Mouse (Mus musculus): ENCODE measurements around the gene Psen1. TPM values are rescaled to one million over a fixed set of nuclear protein-coding genes. Genes with fewer than 3 reads are reported as not detected.

The Psen1 gene
- polyA plus RNA-seq, 1 experiment from 2014 or later, result 58.2 TPM

- no peak overlapping the region for H3K27ac ChIP-seq
- whole genome bisulfite sequencing, result 93% methylated on average over 8 of the region's 8 CpGs
- no peaks in the 10 kb centered on the region for H3K27me3 ChIP-seq (ENCODE audit: poor library complexity, severe bottlenecking)
- no peaks in the 10 kb centered on the region for H3K9me3 ChIP-seq
- DNase-seq (ENCODE audit: extremely low spot score, low spot score), result no peak
- H3K4me3 ChIP-seq, result no peak overlapping the region
- no peaks in the 10 kb centered on the region for H3K4me1 ChIP-seq
- H3K36me3 ChIP-seq (replicated peaks), result peaks cover 59% of the 10 kb centered on the region
Observed at GRCm38 (mm10) chr12:83736236-83736635, 48.3 kb downstream of the Psen1 start.

- Histone ChIP-seq H3K27me3 (ENCODE audit: poor library complexity, severe bottlenecking) (0 out of 2 replicates have a peak, but pooled peaks cover 5% of the 10 kb centered on the region), H3K27ac (no peak overlapping the region), H3K9me3 (no peaks in the 10 kb centered on the region), H3K4me1 (peaks cover under 1% of the 10 kb centered on the region), H3K36me3 (replicated peaks) (peaks cover 35% of the 10 kb centered on the region), H3K4me3 (no peak overlapping the region)
- DNase-seq (ENCODE audit: extremely low spot score, low spot score), result no peak
- 85% methylated on average over 1 of the region's 1 CpGs for WGBS
Observed at GRCm38 (mm10) chr12:83738651-83739050, 50.7 kb downstream of the Psen1 start.

DNA sequence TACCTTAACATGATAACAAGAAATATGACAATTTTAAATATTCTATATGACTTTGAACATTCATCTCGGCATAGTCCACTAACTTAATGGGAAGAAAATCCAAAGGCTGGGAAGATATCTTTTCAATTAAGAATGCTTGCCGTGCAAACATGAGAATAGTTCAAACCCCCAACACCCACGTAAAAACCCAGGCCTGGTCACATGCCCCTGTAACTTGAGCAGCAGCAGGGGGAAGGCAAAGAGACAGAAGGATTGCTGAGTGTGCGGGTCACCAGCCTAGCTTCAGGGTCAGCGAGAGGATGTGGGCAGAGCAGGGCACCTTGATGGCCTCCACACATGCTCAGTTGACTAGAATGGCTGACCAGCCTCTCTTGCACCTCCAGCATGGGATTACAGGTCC is 53.8 kb downstream of the Psen1 start:
- Histone ChIP-seq H3K27ac (no peak overlapping the region), H3K27me3 (ENCODE audit: poor library complexity, severe bottlenecking) (0 out of 2 replicates have a peak, but pooled peaks cover 5% of the 10 kb centered on the region), H3K4me1 (peaks cover 13% of the 10 kb centered on the region), H3K9me3 (no peaks in the 10 kb centered on the region), H3K36me3 (replicated peaks) (0 out of 2 replicates have a peak, but pooled peaks cover 5% of the 10 kb centered on the region), H3K4me3 (no peak overlapping the region)
- no peak for DNase-seq (ENCODE audit: extremely low spot score, low spot score)
- 77% methylated on average over 5 of the region's 5 CpGs for WGBS

DNA sequence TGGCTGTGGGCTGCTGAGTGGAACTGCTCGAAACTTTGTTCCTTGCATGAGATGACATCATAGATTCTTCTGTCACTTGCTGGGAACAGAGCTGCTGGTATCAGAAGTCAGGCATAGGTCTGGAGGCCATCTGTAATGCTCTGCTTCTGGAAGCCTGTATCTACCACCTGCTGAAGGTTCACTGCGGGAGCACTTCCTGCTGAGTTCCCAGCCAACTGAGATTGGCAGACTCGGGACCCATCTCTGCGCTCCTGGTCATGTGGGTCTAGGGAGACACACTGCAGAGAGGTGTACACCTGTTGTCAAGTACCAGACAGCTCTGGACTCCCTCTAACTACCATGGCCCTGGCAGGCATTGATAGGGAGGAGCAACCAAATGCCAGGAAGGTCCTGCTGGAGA is 54.9 kb downstream of the Psen1 start:
- no peak for DNase-seq (ENCODE audit: extremely low spot score, low spot score)
- H3K9me3 ChIP-seq, result no peaks in the 10 kb centered on the region
- H3K27ac ChIP-seq, result no peak overlapping the region
- H3K36me3 ChIP-seq (replicated peaks), result no peaks in the 10 kb centered on the region
- peaks cover 13% of the 10 kb centered on the region for H3K4me1 ChIP-seq
- no peak overlapping the region for H3K4me3 ChIP-seq
- 0 out of 2 replicates have a peak, but pooled peaks cover 5% of the 10 kb centered on the region for H3K27me3 ChIP-seq (ENCODE audit: poor library complexity, severe bottlenecking)
- WGBS, result 86% methylated on average over 4 of the region's 4 CpGs

- no peak overlapping the region for H3K27ac ChIP-seq
- 90% methylated on average over 3 of the region's 3 CpGs for WGBS
- H3K4me1 ChIP-seq, result peaks cover 13% of the 10 kb centered on the region
- H3K27me3 ChIP-seq (ENCODE audit: poor library complexity, severe bottlenecking), result 0 out of 2 replicates have a peak, but pooled peaks cover 5% of the 10 kb centered on the region
- no peaks in the 10 kb centered on the region for H3K36me3 ChIP-seq (replicated peaks)
- DNase-seq (ENCODE audit: extremely low spot score, low spot score), result no peak
- no peaks in the 10 kb centered on the region for H3K9me3 ChIP-seq
- H3K4me3 ChIP-seq, result no peak overlapping the region
Observed at GRCm38 (mm10) chr12:83743712-83744111, 55.8 kb downstream of the Psen1 start.

DNA sequence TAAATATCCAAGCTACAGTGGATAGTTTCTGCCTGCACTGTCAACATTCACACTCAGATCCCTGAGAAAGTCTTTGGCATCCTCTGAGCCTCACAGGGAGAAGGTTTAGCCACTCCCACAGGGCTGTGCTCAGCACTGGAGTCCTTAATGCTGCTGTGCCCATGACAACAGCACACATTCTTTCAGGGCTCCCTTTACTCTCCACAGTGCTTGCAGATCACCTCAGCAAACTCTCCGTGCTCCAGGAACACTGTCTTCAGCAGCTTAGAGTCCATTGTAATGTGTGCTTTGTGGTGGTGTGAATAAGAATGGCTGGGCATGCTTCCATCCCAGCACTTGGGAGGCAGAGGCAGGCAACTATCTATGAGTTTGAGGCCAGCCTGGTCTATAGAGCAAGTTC is 61.2 kb downstream of the Psen1 start:
- no peak for DNase-seq (ENCODE audit: extremely low spot score, low spot score)
- Histone ChIP-seq H3K27me3 (ENCODE audit: poor library complexity, severe bottlenecking) (no peaks in the 10 kb centered on the region), H3K9me3 (no peaks in the 10 kb centered on the region), H3K36me3 (replicated peaks) (no peaks in the 10 kb centered on the region), H3K4me1 (peaks cover 7% of the 10 kb centered on the region), H3K4me3 (no peak overlapping the region), H3K27ac (no peak overlapping the region)
- 53% methylated on average over 1 of the region's 1 CpGs for WGBS

GRCm38 (mm10) chr12:83752495-83752894 is 64.5 kb downstream of the Psen1 start:
- Histone ChIP-seq H3K9me3 (no peaks in the 10 kb centered on the region), H3K4me3 (no peak overlapping the region), H3K4me1 (no peaks in the 10 kb centered on the region), H3K36me3 (replicated peaks) (no peaks in the 10 kb centered on the region), H3K27me3 (ENCODE audit: poor library complexity, severe bottlenecking) (no peaks in the 10 kb centered on the region), H3K27ac (0 out of 2 replicates have a peak overlapping the region, but pooled peaks have one; percentile 15)
- no peak for DNase-seq (ENCODE audit: extremely low spot score, low spot score)
- 68% methylated on average over 2 of the region's 2 CpGs for WGBS

DNA sequence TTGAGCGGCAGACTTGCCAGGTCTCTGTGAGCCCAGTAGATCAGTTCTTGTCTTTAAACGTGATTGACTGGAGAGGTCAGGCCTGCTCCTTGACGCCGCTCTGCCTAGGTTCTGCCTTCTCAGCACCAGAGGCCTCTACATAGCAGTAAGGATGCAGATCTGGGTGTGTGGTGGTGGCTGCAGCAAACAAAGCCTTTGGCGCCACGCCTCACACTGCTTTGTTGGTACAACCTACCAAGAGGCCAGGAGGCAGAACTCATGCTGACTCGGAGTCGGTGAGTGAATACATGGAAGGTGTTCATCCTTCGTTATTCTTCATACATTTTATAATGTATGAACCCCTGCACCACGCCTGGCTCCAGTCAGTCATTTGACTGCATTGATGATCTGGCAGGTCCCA is 70.8 kb downstream of the Psen1 start:
- no peak overlapping the region for H3K4me3 ChIP-seq
- no peaks in the 10 kb centered on the region for H3K9me3 ChIP-seq
- no peak for DNase-seq (ENCODE audit: extremely low spot score, low spot score)
- 84% methylated on average over 10 of the region's 10 CpGs for WGBS
- peaks cover 27% of the 10 kb centered on the region for H3K4me1 ChIP-seq
- H3K27ac ChIP-seq, result no peak overlapping the region
- peaks cover 19% of the 10 kb centered on the region for H3K27me3 ChIP-seq (ENCODE audit: poor library complexity, severe bottlenecking)
- no peaks in the 10 kb centered on the region for H3K36me3 ChIP-seq (replicated peaks)

DNA sequence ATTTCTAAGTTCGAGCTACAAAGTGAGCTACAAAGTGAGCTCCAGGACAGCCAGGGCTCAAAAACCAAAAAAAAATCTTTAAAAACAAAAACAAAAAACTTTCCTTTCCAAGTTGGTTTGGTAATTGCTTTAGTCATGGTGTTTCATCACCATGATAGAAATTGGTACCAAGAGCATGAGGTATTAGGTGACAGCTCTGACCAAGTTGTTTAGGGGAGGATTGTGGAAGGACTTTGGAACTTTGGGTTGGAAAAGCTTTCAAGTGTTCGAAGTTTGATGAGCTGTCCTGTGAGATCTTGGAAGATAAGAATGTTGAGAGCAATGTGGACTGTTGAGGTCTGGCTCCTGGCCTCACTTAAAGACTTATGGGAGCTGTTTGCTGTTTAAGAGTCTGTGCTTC is 72.2 kb downstream of the Psen1 start:
- no peak overlapping the region for H3K27ac ChIP-seq
- no peak overlapping the region for H3K4me3 ChIP-seq
- WGBS, result 94% methylated on average over 2 of the region's 2 CpGs
- peaks cover 41% of the 10 kb centered on the region for H3K4me1 ChIP-seq
- no peak for DNase-seq (ENCODE audit: extremely low spot score, low spot score)
- no peaks in the 10 kb centered on the region for H3K36me3 ChIP-seq (replicated peaks)
- H3K27me3 ChIP-seq (ENCODE audit: poor library complexity, severe bottlenecking), result peaks cover 34% of the 10 kb centered on the region
- H3K9me3 ChIP-seq, result no peaks in the 10 kb centered on the region

DNA sequence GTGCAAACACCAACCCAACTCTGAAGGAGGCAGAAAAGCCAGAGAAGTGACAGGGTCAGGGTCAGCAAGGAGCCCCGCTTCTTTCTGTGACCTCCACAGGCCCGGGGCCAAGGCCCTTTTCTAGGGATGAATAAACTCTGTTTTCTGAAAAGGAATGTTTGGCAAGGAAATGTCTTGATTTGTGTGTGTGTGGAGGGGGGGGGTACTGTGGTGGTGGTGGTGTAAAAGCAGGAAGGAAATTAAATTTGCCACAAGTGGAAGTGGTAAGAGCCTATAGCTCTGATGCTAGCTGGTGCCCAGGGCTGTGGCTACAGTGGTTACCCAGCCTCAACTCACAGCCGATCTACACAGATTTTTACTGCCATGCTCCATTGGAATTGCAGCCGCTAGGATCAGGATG is 74.8 kb downstream of the Psen1 start:
- no peak for DNase-seq (ENCODE audit: extremely low spot score, low spot score)
- 40% methylated on average over 4 of the region's 4 CpGs for WGBS
- H3K4me1 ChIP-seq, result peaks cover 51% of the 10 kb centered on the region

DNA sequence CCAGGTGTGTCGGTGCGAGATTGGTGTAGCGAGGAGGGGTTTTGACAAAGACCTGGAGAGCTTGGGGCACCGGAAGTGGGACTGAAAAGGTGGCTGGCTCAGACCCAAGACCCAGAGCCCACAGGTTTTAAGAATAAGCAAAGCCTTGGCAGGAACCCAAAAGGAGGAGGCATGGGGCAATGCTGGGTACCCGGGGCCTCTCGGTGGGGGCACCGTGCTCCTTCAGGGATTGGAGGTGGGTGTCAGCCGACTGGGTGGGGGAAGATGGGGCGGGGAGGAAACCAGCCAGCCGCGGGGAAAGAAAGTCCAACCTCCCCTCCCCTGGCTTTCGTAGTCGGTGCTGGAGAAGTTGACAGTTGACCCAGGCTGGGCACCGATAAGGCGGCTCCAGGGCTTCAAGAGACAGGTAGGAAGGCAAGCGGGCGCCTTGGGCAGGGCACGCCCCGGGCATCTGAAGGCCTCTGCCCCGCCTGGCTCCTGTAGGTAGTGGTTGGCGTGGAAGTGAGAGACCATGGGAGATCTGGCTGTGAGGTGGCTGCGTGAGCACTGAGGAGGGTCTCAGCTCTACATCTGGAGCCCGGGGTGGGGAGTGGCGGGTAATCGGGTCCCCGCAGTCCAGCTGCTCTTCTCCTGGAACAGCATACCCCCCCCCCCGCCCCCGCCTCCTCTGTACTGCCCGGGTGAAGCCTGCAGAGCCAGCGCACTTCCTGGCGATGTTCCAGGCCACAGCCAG is 75.5 kb downstream of the Psen1 start, which contains the start of gene Papln:
Papln (plus strand) TSS at position 324 of the 733 bp plus-strand sequence.
- no peaks in the 10 kb centered on the region for H3K36me3 ChIP-seq (replicated peaks)
- H3K27ac ChIP-seq, result peak within 1 kb of the TSS; percentile 63
- H3K27me3 ChIP-seq (ENCODE audit: poor library complexity, severe bottlenecking), result peaks cover 51% of the 10 kb centered on the region
- H3K9me3 ChIP-seq, result no peaks in the 10 kb centered on the region
- WGBS, result 16% methylated on average over 28 of the region's 31 CpGs
- peaks cover 55% of the 10 kb centered on the region for H3K4me1 ChIP-seq
- H3K4me3 ChIP-seq, result peak within 1 kb of the TSS; percentile 46
- DNase-seq (ENCODE audit: extremely low spot score, low spot score), result no peak

More for the DNA sequence above, 74.8 kb downstream of the Psen1 start:
- H3K27ac ChIP-seq, result 0 out of 2 replicates have a peak overlapping the region, but pooled peaks have one; percentile 25
- no peak overlapping the region for H3K4me3 ChIP-seq
- no peaks in the 10 kb centered on the region for H3K9me3 ChIP-seq
- no peaks in the 10 kb centered on the region for H3K36me3 ChIP-seq (replicated peaks)
- peaks cover 44% of the 10 kb centered on the region for H3K27me3 ChIP-seq (ENCODE audit: poor library complexity, severe bottlenecking)

GRCm38 (mm10) chr12:83764044-83764365 is 76.1 kb downstream of the Psen1 start:
- peak overlapping the region; percentile 46 for H3K4me3 ChIP-seq
- H3K9me3 ChIP-seq, result no peaks in the 10 kb centered on the region
- DNase-seq (ENCODE audit: extremely low spot score, low spot score), result no peak
- 12% methylated on average over 14 of the region's 14 CpGs for WGBS
- peaks cover 51% of the 10 kb centered on the region for H3K27me3 ChIP-seq (ENCODE audit: poor library complexity, severe bottlenecking)
- no peaks in the 10 kb centered on the region for H3K36me3 ChIP-seq (replicated peaks)
- H3K4me1 ChIP-seq, result peaks cover 51% of the 10 kb centered on the region
- H3K27ac ChIP-seq, result peak overlapping the region; percentile 63

GRCm38 (mm10) chr12:83764519-83764918 is 76.6 kb downstream of the Psen1 start:
- Histone ChIP-seq H3K4me3 (no peak overlapping the region), H3K27ac (no peak overlapping the region), H3K27me3 (ENCODE audit: poor library complexity, severe bottlenecking) (peaks cover 56% of the 10 kb centered on the region), H3K36me3 (replicated peaks) (no peaks in the 10 kb centered on the region), H3K9me3 (no peaks in the 10 kb centered on the region), H3K4me1 (peaks cover 51% of the 10 kb centered on the region)
- DNase-seq (ENCODE audit: extremely low spot score, low spot score), result no peak
- 83% methylated on average over 10 of the region's 10 CpGs for WGBS

Data from forebrain, embryonic 10.5 days (tissue).